In genomic region chr3:39460183-39460888, GRCm38 (mm10) we compare ENCODE assay signal across 9 mouse cellular contexts.
DNase-seq lines count a peak whose midpoint lies in the region; ATAC-seq and TF ChIP-seq lines count a peak whose summit lies in the region.
"Had no signal": no experiment of that assay in that cellular context is flagged by ENCODE, and none has a peak within 500 bp of the region (broad histone marks: within the 10 kb centered on the region; RNA-seq: fewer than 3 reads in every experiment).

No protein-coding gene starts in this region.

- WGBS in heart, embryonic 11.5 days (ENCODE audit: insufficient replicate concordance): 63% methylated on average over 14 of the region's 14 CpGs
- 70% methylated on average over 14 of the region's 14 CpGs for WGBS in heart, embryonic 10.5 days
- WGBS in large intestine, adult 2 months: 36% methylated on average over 14 of the region's 14 CpGs
- WGBS in intestine, postnatal 0 days: 68% methylated on average over 14 of the region's 14 CpGs

- DNase-seq in heart, embryonic 10.5 days (ENCODE audit: low spot score): no peak
- DNase-seq in ovary, postnatal 10 days (ENCODE audit: low spot score): peak; percentile 2
- DNase-seq in ovary, adult 18-20 months (ENCODE audit: low spot score): no peak
- DNase-seq in large intestine, adult 2 months (ENCODE audit: low read depth, low spot score): peak; percentile 8
- DNase-seq in thymus, postnatal 4 days: no peak
- no peak for DNase-seq in cerebellum, adult 18-20 months

- H3K27ac ChIP-seq in heart, embryonic 11.5 days (ENCODE audit: low read depth, low read length): peak overlapping the region; percentile 50; the same call in 1 of the 2 replicates
- H3K27ac ChIP-seq in heart, embryonic 10.5 days: no peak overlapping the region
- no peak overlapping the region for H3K27ac ChIP-seq in intestine, postnatal 0 days (ENCODE audit: low read depth, low read length)

- H3K9ac ChIP-seq in heart, embryonic 11.5 days (ENCODE audit: low read depth, low read length): no peak overlapping the region
- H3K9ac ChIP-seq in intestine, postnatal 0 days (ENCODE audit: low read depth, low read length): no peak overlapping the region

- no peak for TF ChIP-seq CTCF in intestine, postnatal 0 days (IDR thresholded peaks at IDR 0.05; ENCODE audit: low read depth)

- H3K9me3 ChIP-seq in heart, embryonic 11.5 days (replicated peaks; ENCODE audit: control insufficient read depth, low read length): no peaks in the 10 kb centered on the region
- no peaks in the 10 kb centered on the region for H3K9me3 ChIP-seq in heart, embryonic 10.5 days
- no peaks in the 10 kb centered on the region for H3K9me3 ChIP-seq in intestine, postnatal 0 days (ENCODE audit: control insufficient read depth)

- H3K36me3 ChIP-seq in heart, embryonic 11.5 days (ENCODE audit: control insufficient read depth, insufficient read depth, low read length): no peaks in the 10 kb centered on the region
- no peaks in the 10 kb centered on the region for H3K36me3 ChIP-seq in heart, embryonic 10.5 days
- H3K36me3 ChIP-seq in intestine, postnatal 0 days (ENCODE audit: control insufficient read depth, insufficient read depth): no peaks in the 10 kb centered on the region

- no peak overlapping the region for H3K4me3 ChIP-seq in heart, embryonic 11.5 days (ENCODE audit: low read depth, low read length)
- no peak overlapping the region for H3K4me3 ChIP-seq in heart, embryonic 10.5 days
- no peak overlapping the region for H3K4me3 ChIP-seq in intestine, postnatal 0 days (ENCODE audit: low read depth, low read length)
- H3K4me3 ChIP-seq: megakaryocyte, embryonic 14.5 days had no signal

- H3K4me1 ChIP-seq in heart, embryonic 11.5 days (ENCODE audit: control insufficient read depth, insufficient read depth, low read length): 0 out of 2 replicates have a peak, but pooled peaks cover 6% of the 10 kb centered on the region
- peaks cover 5% of the 10 kb centered on the region; the same call in 1 of the 2 replicates for H3K4me1 ChIP-seq in heart, embryonic 10.5 days
- no peaks in the 10 kb centered on the region for H3K4me1 ChIP-seq in intestine, postnatal 0 days (replicated peaks; ENCODE audit: control insufficient read depth, insufficient read depth, low read length)
- H3K4me1 ChIP-seq: megakaryocyte, embryonic 14.5 days had no signal

- no peak; the same call in 1 of the 2 replicates for ATAC-seq in heart, embryonic 11.5 days (replicated peaks; ENCODE audit: insufficient number of reproducible peaks, low FRiP score, low TSS enrichment)
- ATAC-seq in intestine, postnatal 0 days: no peak

- H3K27me3 ChIP-seq in heart, embryonic 11.5 days (ENCODE audit: control insufficient read depth, insufficient read depth, low read length): no peaks in the 10 kb centered on the region
- H3K27me3 ChIP-seq in heart, embryonic 10.5 days (ENCODE audit: insufficient read depth, poor library complexity, severe bottlenecking): no peaks in the 10 kb centered on the region
- H3K27me3 ChIP-seq in intestine, postnatal 0 days (replicated peaks; ENCODE audit: control insufficient read depth, insufficient read depth, low read length): no peaks in the 10 kb centered on the region
- H3K27me3 ChIP-seq: megakaryocyte, embryonic 14.5 days had no signal

- no peak overlapping the region for H3K4me2 ChIP-seq in heart, embryonic 11.5 days
- H3K4me2 ChIP-seq in intestine, postnatal 0 days (replicated peaks; ENCODE audit: low read depth): no peak overlapping the region

Comparison
In these comparisons a context has a peak if more than half of its experiments do, and no peak if none do; other contexts are left out.
1. DNase-seq: peak in ovary, postnatal 10 days (single experiment) and large intestine, adult 2 months (single experiment); none in heart, embryonic 10.5 days (single experiment), ovary, adult 18-20 months (single experiment), thymus, postnatal 4 days (single experiment) and cerebellum, adult 18-20 months (0 of 2).